Comparison of ENCODE assay signal across 20 mouse cellular contexts in the genomic region with DNA sequence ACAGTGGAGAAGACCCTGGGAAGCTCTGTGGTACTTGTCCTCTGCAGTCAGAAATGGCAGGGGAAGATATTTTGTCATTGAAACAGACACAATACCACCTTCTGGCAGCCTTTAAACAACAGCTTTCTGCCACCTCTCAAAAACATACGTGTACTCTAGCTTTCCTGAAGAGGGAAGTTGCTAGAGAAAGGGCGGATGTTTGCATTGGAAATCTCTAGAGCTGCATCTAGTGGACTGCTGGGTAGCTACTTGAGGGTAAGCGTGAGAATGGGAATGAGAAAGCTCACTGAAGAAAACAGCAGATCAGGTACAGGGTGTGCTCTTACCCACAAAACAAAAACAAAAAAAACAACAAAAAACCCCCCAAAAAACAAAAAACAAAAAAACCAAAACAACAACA.
"Had no signal": no experiment of that assay in that cellular context is flagged by ENCODE, and none has a peak within 500 bp of the region (broad histone marks: within the 10 kb centered on the region; RNA-seq: fewer than 3 reads in every experiment).

No protein-coding gene starts in this region.

- H3K4me1 ChIP-seq: intestine, embryonic 15.5 days; kidney, embryonic 15.5 days; limb, embryonic 12.5 days; midbrain, embryonic 10.5 days; midbrain, embryonic 13.5 days had no signal

- H3K4me2 ChIP-seq: intestine, embryonic 15.5 days; kidney, embryonic 15.5 days; limb, embryonic 12.5 days; limb, embryonic 15.5 days; liver, embryonic 11.5 days; midbrain, embryonic 13.5 days had no signal

- H3K9me3 ChIP-seq: intestine, embryonic 15.5 days; kidney, embryonic 15.5 days; limb, embryonic 12.5 days; limb, embryonic 15.5 days; megakaryocyte, embryonic 14.5 days; midbrain, embryonic 10.5 days; midbrain, embryonic 13.5 days had no signal

- H3K27ac ChIP-seq: intestine, embryonic 15.5 days; kidney, embryonic 15.5 days; left cerebral cortex, adult 2 months; limb, embryonic 12.5 days; limb, embryonic 15.5 days; liver, embryonic 14.5 days; midbrain, embryonic 10.5 days; midbrain, embryonic 13.5 days had no signal

- H3K27me3 ChIP-seq: intestine, embryonic 15.5 days; kidney, embryonic 15.5 days; limb, embryonic 12.5 days; limb, embryonic 15.5 days; midbrain, embryonic 13.5 days had no signal

- ATAC-seq: intestine, embryonic 15.5 days; midbrain, embryonic 13.5 days; midbrain, embryonic 16.5 days had no signal

- H3K9ac ChIP-seq: intestine, embryonic 15.5 days; kidney, embryonic 15.5 days; limb, embryonic 12.5 days; limb, embryonic 15.5 days; liver, embryonic 14.5 days; midbrain, embryonic 13.5 days had no signal

- H3K4me3 ChIP-seq: intestine, embryonic 15.5 days; kidney, embryonic 15.5 days; left cerebral cortex, adult 2 months; limb, embryonic 12.5 days; limb, embryonic 15.5 days; megakaryocyte, embryonic 14.5 days; midbrain, embryonic 10.5 days; midbrain, embryonic 13.5 days had no signal

- H3K36me3 ChIP-seq: intestine, embryonic 15.5 days; kidney, embryonic 15.5 days; limb, embryonic 12.5 days; limb, embryonic 15.5 days; midbrain, embryonic 10.5 days; midbrain, embryonic 13.5 days had no signal

- DNase-seq: kidney, adult 11 months; kidney, adult 8-10 months; kidney, postnatal 10 days; kidney, postnatal 36 days; layer of hippocampus, postnatal 36 days; right cerebral cortex, postnatal 14 days; right cerebral cortex, postnatal 4 days; thymus, adult 18-20 months; thymus, postnatal 36 days had no signal
